Mouse (Mus musculus) heart, adult 2 months (tissue): ENCODE measurements around the gene Grhl3.

Source experiments
- CTCF ChIP-seq: fragments of 200-600 bp; IDR thresholded peaks from 2 replicates; pipeline ENCODE4 v1.8.1; 2022; ENCODE audit warnings: antibody characterized with exemption, mild to moderate bottlenecking, moderate library complexity
- EP300 ChIP-seq: fragments of 200-500 bp; IDR thresholded peaks from 2 replicates; pipeline ENCODE4 v1.6.1; 2011; ENCODE audit warnings: low read depth, low read length, control low read depth; ENCODE audit not compliant: insufficient read depth
- POLR2A ChIP-seq: fragments of 200-500 bp; IDR thresholded peaks from 2 replicates; pipeline ENCODE4 v1.6.1; 2011; ENCODE audit warnings: mild to moderate bottlenecking, low read depth, low read length, control low read depth; ENCODE audit not compliant: insufficient read depth

DNA sequence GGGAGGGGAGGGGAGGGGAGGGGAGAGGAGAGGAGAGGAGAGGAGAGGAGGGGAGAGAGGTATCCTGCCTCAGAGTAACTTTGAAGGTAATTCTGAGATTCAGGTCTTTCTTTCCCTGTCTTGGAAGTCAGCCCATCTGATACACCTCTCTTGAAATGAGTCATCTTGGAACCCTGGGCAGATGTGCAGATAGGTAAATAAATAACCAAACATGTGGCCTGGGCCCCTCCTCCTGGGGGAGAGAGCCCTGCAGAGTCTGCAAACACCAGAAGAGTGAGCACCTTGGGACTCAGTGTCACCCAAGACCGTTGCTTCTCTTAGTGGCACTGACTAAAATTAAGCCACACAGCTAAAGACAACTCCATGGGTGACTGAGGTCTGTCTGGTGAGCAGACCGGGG lies 25.6 kb upstream of the Grhl3 start:
- TF ChIP-seq CTCF (no peak), POLR2A (no peak), EP300 (no peak)
